Mouse (Mus musculus) erythroblast, adult 5-6 weeks (primary cell): Measurements from ENCODE around the gene St3gal3. TPM values are rescaled to one million over a fixed set of nuclear protein-coding genes. Genes with fewer than 3 reads are reported as not detected.

ENCODE experiments used
- ATAC-seq: replicated peaks from 2 replicates; pipeline ENCODE4 v1.8.0; 2016; ENCODE audit warnings: moderate number of reproducible peaks, mild to moderate bottlenecking, moderate TSS enrichment, inconsistent platforms; ENCODE audit not compliant: poor library complexity, low FRiP score, severe bottlenecking
- total RNA-seq, 2 experiments: library from RNA; stranded (forward) in 1 of 2; stranded (reverse) in 1 of 2; fragments of 150-400 nt in 1 of 2; fragments of 200-764, 138-1000 nt in 1 of 2; gene quantifications; 2 replicates each; pipeline versions ENCODE4 v1.2.3 to v1.2.4; 2015 to 2017; ENCODE audit warnings: low replicate concordance in 2 of 2

Gene St3gal3
- total RNA-seq, 2 experiments from 2014 or later = 2.2 to 7.9 TPM

DNA sequence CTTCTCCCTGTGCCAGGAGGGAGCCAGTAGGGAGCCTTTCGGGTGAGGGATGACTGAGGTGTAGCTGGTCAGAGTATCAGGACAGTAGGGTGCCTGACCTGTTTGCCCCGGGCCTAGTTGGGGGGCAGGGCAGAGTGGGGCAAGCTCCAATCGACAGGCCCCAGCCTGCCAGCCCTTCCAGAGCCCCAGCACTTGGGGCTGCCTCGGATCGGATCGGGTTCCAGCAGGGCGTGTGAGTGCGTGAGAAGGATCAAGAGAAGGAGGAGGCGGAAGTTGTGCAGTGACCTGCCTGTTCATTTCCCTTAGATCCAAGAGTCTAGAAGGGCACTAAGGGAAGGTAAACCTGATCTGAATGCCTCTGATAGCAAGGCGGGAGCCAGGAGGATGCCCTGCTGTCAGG, 161.7 kb downstream of the St3gal3 start:
- no peak for ATAC-seq

DNA sequence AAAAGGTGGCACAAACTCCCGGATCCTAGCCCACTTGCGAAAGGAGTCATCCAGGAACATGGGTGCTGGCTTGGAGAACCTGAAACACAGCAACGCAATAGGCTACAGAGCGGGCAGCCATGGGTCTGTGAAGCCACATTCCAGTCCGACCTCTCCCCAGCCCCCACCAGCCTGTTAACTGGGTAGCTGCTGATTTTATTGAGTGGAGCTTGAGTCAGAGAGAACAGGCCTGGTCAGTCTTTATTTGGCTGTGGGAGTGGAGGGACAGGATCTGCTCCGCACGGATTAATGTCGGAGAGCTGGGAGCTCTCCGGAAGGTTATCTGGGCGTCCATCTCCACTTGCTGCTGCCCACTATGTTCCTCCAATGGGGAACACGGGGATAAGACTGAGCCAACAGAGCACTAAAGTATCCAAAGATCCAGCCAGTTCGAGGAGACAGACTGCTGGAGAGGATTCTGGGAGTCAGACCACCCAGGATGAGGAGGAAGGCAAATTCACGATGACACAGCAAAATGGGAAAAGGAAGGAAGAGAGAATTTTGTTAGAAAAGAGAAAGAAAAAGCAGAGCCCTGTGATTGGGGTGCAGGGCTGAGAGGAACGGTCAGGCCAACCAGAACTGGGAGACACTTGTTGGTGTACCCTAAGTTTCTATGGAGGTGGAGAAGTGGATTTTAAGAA, 170.2 kb downstream of the St3gal3 start:
- ATAC-seq = no peak

DNA sequence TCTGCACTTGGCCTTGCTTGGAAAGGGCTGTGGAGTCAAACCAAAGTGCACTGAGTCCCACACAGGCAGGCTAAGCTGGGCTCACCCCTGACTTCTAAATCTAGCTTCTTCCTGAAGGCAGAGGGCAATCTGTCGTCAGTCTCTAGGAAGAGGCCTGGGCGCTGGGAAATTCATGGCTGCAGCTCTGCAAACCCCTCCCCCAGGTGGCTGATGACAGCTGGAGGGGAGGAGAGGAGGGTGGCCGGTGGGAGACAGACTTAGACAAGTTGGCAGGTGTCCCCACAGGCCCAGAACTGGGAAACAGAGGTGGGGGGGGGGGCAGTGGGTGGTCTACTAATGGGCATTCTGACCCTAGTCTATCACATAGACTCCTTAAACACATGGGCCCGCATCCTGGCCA, 177.2 kb downstream of the St3gal3 start:
- no peak for ATAC-seq

DNA sequence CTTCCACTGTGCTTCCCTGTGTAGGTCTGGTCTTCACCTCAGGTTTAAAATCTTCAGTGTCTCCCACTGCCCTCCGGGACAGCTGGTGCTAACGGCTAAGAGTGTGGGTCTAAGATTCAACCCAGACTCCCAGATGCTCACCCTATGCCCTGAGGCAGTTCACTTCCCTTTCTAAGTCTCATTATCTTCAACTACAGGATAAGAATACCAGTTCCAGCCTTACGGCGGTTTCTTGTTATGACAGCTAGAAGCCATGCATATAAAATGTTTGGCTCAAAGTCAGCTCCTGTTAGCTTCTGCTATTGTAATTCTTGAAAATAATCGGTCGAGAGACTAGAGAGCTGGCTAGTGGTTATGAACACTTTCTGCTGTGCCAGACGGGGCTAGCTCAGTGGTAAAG, 187.2 kb downstream of the St3gal3 start:
- ATAC-seq = no peak

DNA sequence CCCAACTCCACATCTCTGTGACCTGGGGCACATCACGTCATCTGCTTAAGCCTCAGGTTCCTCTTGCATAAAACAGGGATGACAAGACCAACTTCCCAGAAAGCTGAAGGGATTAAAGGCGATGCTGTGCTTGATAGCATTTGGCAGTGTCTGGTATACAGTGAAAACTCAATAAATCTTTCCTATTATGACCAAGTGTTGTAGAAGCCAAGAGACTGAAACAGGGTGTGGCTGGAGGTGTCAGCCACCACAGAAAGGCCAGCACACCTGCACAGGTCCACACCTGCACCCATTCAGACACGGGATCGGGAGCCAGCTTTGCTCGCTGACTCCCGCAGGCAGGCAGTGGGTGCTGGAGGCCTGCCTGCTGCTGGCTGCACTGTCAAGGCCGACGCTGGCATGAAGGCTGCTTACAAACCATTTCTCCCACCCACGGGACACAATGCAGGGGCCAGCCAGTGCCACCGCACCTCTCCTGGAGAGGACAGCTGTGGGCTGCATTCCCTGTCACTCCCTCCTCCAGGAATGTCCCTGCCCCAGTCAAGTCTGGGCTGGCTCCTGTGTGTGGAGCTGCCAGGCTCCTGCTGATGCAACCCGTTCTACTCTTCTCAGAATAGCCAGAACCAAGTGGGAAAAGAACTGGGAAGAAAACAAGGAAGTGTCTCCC, 187.9 kb downstream of the St3gal3 start:
- 0 out of 2 replicates have a peak, but pooled peaks have one; percentile 19 for ATAC-seq

DNA sequence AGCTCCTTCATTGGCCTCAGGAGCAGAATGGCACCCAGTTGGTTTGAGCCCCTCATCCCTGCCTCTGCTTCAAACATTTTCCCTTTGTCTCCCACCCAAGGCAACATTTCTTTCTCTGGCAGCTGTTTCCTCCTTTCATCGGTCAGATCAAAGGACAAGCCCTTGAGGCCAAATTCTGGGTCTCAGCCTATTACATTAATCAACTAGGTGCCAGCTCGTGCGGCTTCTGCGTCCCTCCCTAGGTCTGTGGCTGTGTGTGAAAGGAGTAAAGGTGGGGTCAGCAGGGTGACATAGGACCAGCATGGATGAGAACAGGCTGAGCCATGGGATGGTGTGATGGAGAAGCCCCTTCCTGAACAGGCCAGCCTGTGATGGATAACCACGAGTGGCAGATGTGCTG, 191.4 kb downstream of the St3gal3 start:
- no peak for ATAC-seq

DNA sequence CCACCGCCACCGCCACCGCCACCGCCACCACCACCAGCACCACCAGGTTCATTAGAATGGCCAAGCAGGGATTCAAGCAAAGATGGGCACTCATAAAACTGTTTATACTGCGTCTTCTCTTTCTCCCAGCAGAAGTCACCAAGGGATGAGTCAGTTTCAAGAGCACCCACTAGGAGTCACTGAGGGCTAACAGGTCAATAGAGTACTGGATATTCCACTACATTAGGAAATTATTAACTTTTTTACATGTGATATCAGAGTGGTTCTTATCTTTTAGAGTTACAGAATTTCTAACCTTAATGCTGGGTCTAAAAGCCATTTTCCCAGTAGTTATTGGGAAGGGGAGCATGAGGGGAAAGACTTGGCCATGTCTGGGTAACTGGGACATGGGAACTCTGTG, 197.8 kb downstream of the St3gal3 start:
- ATAC-seq = no peak

DNA sequence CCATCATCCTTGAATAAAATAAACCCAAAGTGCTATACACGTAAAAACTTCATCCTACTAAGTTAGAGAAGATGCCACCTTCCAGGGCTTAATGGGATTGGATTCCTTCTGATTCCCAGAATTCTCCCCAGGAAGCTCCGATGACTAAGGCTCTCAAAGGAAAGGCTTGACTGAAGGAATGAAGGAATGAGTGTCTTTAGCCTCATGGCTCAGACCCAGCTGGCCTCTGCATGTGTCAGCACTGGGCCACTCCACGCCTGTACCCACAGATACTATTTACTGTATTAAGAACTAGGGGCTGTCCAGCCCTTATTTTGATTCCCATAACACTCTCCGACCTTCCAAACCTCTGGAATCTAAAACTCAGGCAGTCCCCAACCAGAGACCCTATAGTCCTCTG, 200.6 kb downstream of the St3gal3 start:
- ATAC-seq = no peak

DNA sequence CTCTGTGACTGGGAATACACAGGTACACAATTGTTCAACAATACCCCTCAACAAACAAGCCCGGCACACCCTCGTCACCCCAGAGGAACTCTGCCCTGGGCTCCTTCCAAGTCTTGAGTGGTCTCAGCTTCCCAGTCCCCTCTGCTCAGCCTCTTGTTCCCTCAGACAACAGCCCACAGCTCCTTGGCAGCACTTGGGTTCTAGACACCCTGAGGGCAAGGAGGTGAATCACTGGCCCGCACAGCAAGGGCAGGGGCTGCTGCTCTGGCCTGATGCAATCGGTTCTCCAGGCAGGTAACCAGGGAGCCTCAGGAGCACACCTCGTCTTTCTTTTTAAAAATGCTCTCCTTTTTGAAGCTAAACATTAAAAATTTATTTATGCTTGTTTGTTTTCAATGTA, 201.5 kb downstream of the St3gal3 start:
- ATAC-seq = no peak

DNA sequence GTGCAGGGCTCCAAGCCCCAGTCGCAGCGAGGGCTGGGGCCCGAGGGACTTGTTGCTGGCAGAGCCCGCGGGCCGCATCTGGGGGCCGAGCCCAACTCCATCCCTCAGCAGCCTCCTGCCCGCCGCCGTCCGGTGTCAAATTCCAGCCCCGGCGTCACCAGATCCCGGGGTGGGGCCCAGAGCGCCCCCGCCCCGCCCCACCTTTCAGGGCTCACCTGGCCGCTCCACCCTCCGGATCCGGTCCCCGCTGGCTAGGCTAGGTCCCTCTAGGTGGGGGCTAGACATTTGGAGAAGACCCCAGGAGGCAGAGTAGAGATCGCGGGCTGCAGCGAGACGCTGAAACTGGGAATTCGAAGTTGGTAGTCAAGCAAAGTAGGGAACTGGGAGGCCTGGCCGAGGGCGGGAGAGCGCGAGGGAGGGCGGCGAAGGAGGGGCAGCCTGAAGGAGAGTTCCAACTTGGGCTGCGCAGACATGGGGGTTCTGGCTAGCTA, 205.3 kb downstream of the St3gal3 start, which contains the start of gene Artn:
TSS of gene Artn (minus strand) at position 373 of the 491 bp plus-strand sequence.
- peak; percentile 7 for ATAC-seq

DNA sequence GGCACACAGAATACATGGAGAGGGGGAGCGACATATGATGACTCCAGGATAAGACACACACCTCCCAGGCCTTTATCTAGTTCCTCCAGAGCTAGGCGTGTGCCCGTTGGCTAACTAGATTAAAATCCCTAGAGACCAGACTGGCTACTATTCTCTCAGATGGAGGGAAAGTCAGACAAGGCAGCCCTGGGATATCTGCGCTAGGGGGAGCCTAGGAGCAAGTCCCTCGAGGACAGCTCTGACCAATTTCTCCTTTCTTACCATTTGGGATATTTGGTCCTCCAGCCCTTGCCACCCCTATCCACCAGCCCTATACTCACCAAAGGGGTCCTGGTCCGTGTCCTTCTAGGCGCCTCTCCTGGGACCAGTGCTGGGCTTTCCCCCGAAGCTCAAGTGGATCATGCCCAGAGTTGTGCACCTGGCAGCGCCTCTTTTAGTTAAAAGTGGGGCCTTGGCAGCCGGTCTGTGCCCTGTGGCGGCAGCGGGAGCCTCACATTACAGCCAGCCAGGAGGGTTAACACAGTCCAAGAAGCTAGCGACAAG, 205.9 kb downstream of the St3gal3 start:
- ATAC-seq = peak; percentile 85

DNA sequence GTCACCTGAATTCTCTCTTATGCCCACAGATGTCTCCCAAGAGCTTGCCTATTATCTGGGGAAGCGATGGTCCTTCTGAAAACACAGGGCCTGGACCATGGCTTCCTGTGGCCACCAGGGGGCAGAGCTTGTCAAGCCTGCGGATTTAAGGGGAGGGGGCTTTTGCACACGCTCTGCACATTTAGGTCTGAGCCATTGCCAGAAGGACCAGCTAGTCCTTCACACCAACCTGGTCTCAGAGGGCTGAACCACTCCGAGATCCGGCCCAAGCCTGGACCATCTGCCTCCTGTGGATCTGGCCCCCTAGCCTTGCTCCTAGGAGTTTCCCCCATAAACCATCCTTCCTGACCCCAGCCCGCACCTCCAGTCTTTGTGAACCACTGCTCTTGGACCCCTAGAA, 206.5 kb downstream of the St3gal3 start:
- ATAC-seq = peak; percentile 51

DNA sequence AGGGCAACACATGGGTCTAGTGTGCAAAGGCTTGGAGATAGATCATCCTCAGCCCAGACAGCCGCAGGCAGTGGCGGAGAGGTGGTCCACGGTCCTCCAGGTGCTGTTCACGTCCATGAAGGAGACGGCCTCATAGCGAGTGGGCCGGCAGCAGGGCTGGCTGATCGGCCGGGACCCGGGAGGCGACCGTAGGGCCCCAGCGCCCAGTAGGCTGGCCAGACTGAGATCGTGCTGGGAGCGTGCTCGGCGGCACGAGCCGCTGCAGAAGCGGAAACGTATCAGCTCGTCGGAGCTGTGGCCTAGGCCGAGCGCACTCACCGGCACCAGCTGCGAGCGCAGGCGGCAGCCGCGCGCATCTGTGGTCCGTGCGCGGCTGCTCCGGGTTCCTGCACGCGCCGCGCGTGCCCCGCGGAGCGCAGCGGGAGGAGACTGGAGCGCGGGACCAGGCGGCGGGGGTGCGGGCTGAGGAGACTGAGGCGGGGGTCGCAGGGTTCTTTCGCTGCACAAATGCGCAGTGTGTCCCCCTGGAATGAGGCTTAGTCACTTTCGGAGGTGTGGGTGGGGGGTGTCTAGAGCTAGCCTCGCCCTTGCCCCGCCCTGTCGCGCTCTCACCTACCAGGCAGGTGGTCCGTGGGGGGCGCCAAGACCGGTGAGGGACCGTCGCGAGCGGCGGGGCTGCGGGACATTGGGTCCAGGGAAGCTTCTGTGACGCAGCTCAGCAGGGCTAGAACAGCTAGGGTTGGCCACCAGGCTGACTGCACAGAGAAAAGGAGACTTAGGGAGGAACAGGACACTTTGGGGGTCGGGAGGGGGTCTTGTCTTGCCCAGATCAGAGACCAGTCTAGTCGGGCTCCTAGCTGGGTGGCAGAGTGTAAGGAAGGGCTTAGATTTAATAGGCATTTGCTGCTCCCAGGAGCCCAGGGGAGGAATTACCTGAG, 207.9 kb downstream of the St3gal3 start:
- no peak for ATAC-seq

DNA sequence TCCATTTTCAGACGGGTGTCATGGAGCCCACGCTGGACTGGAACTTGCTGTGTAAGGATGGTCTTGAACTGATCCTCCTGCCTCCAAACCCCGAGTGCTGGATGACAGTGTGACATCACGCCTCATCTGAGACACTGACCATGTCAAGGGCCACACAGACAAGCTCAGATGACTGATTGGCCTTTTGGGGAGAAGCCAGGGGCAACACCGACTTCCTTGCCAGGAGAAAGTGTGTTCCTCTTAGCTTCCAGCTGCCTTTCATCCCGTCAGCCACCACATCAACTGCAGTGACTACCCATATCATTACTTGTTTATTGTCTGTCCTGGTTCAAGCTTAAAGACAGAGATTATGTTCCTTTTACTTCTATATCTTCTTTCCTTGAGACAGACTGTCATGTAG, 209.8 kb downstream of the St3gal3 start:
- no peak for ATAC-seq

DNA sequence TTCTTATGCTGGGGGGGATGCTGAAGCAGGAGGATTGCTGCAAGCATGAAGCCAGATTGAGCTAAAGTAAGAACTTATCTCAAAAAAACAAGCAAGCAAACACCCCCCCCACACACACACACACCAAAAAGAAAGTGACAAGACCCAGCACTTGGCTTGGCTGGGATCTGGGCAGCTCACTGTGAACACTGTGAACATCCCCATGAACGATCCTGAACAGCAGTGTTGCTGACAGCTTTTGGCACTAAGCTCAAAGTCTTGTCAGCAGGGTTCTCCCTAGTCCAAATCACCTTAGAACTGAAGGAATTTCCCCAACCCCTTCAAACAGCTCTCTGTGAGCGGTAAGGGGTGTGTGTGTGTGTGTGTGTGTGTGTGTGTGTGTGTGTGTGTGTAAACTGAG, 211.3 kb downstream of the St3gal3 start:
- ATAC-seq = no peak

DNA sequence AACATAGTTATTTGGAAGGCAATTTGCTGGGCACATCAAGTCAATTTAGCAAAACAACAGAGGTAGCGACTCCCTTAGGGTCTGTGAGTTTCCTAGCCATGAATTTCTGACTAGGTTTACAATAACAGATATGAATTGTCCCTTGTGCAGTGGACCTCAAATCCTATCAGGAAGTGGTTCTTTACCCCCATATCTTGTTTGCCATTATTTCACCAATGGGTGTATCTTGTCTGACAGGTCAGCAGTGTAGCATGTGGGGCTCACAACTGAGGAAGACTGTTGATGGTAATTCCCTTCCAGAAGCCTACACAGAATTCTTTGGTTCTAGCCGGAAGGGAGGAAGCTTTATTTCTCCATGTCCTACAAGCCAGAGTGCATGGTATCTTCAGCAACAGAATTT, 213.4 kb downstream of the St3gal3 start:
- ATAC-seq = no peak

DNA sequence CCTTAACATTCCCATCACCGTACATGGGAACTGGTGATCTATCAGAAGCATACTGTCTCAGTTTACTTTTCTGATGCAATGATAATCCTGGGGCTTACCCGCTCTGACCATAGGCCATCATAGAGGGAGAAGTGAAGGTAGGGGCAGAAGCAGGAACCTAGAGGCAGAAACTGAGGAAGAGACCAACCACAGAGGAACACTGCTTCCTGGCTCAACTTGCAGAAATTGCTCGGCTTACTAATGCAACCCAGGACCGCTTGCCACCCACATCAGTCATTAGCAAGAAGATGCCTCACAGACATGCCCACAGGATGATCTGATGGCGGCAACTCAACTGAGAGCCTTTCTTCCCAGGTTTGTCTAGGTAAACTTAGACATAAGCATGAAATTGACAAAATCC, 216.0 kb downstream of the St3gal3 start:
- no peak for ATAC-seq

DNA sequence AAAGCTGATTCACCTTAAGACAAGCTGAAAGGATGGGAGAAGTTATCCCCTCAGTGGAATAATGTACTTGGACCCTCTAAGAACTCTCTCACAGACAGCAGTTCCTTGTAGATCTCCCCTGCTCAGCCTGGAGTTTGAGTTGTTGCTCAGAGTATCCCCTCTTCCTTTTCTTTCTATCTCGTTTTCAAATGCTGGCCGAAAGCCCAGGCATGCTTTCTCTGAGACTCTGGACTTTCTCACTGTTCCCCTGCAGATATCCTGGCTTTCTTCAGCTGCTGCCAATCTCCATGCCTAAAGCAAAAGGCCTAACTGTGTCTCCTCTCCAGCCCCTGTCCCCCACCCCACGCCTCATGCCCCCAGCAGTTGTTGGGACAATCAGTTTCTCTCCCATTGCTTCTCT, 216.5 kb downstream of the St3gal3 start:
- ATAC-seq = no peak

DNA sequence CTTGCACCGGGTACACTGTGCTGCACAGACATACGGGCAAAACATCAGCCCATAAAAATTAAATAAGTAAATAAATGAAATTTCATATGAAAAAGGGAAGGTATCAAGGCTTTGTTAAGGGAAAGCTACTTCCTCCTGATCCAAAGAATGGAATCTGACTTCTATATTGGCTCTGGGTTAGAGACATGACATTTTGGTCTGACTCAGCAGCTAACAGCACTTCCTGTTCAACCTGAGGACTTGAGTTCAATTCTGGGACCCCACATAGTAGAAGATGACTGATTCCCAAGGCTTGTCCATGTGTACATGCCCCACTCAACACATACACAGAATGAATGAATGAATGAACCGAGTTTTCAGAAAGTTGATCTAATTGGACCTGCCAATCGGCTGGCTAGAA, 216.9 kb downstream of the St3gal3 start:
- ATAC-seq = no peak

DNA sequence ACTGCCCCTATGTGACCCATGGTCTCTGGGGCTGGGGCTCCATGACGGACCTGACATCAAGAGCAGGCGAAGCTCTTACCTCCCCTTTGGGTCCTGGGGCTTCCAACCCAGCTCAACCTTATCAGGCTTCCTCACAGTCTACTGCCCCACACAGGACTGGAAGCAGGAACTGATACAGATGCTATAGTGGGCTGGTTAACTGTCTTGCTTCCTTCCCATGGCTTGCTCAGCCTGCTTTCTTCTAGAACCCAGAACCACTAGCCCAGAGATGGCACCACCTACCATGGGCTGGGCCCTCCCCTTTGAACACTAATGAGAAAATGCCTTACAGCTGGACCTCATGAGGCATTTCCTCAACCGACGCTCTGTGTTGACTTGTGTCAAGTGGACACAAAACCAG, 217.3 kb downstream of the St3gal3 start:
- ATAC-seq = no peak
